Mouse (Mus musculus): ENCODE measurements around the gene Fbxl2. TPM values are rescaled to one million over a fixed set of nuclear protein-coding genes. Genes with fewer than 3 reads are reported as not detected.

Gene Fbxl2
- polyA plus RNA-seq, 1 experiment = 2.7 TPM

GRCm38 (mm10) chr9:113922677-113923076 is 123.3 kb downstream of the Fbxl2 start:
- DNase-seq (ENCODE audit: low read depth) = no peak

- no peak for DNase-seq (ENCODE audit: low read depth)
Observed at GRCm38 (mm10) chr9:113915789-113916188, 130.2 kb downstream of the Fbxl2 start.

Other genes with a start within 250 kb of the Fbxl2 start
- 41.0 and 42.8 TPM in 2 replicates for gene Ubp1, start 115.3 kb downstream of the Fbxl2 start, polyA plus RNA-seq (2012; rRNA removed)
- gene Susd5, start 10.9 kb upstream of the Fbxl2 start, polyA plus RNA-seq (2012; rRNA removed) = 0.43 and 0.70 TPM in 2 replicates

Data from gonadal fat pad, adult 2 months (tissue).